Comparison of ENCODE assay signal across 13 mouse cellular contexts in genomic region chr5:96305786-96306185, GRCm38 (mm10).
"Had no signal": no experiment of that assay in that cellular context is flagged by ENCODE, and none has a peak within 500 bp of the region (broad histone marks: within the 10 kb centered on the region; RNA-seq: fewer than 3 reads in every experiment).

No protein-coding gene starts in this region.

- H3K27me3 ChIP-seq: limb, embryonic 12.5 days; liver, embryonic 12.5 days; lung, embryonic 15.5 days; midbrain, embryonic 13.5 days; neural tube, embryonic 13.5 days had no signal

- H3K9ac ChIP-seq: limb, embryonic 12.5 days; liver, embryonic 12.5 days; lung, embryonic 15.5 days; midbrain, embryonic 13.5 days; neural tube, embryonic 13.5 days had no signal

- DNase-seq: kidney, adult 8-10 months; kidney, postnatal 25 days; lung, postnatal 14 days; retina, postnatal 1 day; right cerebral cortex, postnatal 14 days; thymus, postnatal 36 days had no signal

- H3K36me3 ChIP-seq: limb, embryonic 12.5 days; liver, embryonic 12.5 days; lung, embryonic 15.5 days; midbrain, embryonic 13.5 days; neural tube, embryonic 13.5 days had no signal

- H3K4me3 ChIP-seq: left cerebral cortex, adult 2 months; limb, embryonic 12.5 days; liver, embryonic 12.5 days; lung, embryonic 15.5 days; midbrain, embryonic 13.5 days; neural tube, embryonic 13.5 days had no signal

- H3K27ac ChIP-seq: left cerebral cortex, adult 2 months; limb, embryonic 12.5 days; liver, embryonic 12.5 days; lung, embryonic 15.5 days; macrophage; midbrain, embryonic 13.5 days; neural tube, embryonic 13.5 days had no signal

- H3K4me1 ChIP-seq: liver, embryonic 12.5 days; lung, embryonic 15.5 days had no signal

- ATAC-seq: liver, embryonic 12.5 days; midbrain, embryonic 13.5 days had no signal
